Mouse (Mus musculus): Measurements from ENCODE around the gene Bmi1.

- TF ChIP-seq POLR2A (IDR thresholded peaks at IDR 0.05; ENCODE audit: low read depth, low read length) (no peak), CTCF (IDR thresholded peaks at IDR 0.05; ENCODE audit: extremely low read depth, insufficient read length, insufficient replicate concordance, low read depth, low read length) (no peak)
Measured at GRCm38 (mm10) chr2:18673766-18674165, 3.1 kb upstream of the Bmi1 start.

Measured in small intestine, adult 2 months (tissue).